In genomic region chr3:96559398-96559910, GRCm38 (mm10) we compare ENCODE assay signal across 8 mouse cellular contexts. TPM values are rescaled to one million over a fixed set of nuclear protein-coding genes. Genes with fewer than 3 reads are reported as not detected.
DNase-seq lines count a peak whose midpoint lies in the region; ATAC-seq and TF ChIP-seq lines count a peak whose summit lies in the region.

No protein-coding gene starts in this region.

- H3K9me3 ChIP-seq in lung, embryonic 15.5 days: no peaks in the 10 kb centered on the region
- H3K9me3 ChIP-seq in forebrain, embryonic 10.5 days: no peaks in the 10 kb centered on the region
- no peaks in the 10 kb centered on the region for H3K9me3 ChIP-seq in kidney, postnatal 0 days (replicated peaks; ENCODE audit: low read length)
- no peaks in the 10 kb centered on the region for H3K9me3 ChIP-seq in neural tube, embryonic 12.5 days

- no peak for TF ChIP-seq CTCF in kidney, postnatal 0 days (IDR thresholded peaks at IDR 0.05; ENCODE audit: low read depth)

- no peak for DNase-seq in lung, adult 18-20 months
- DNase-seq in forebrain, embryonic 10.5 days (ENCODE audit: extremely low spot score, low spot score): no peak
- no peak for DNase-seq in kidney, postnatal 0 days (ENCODE audit: low spot score)
- no peak for DNase-seq in urinary bladder, postnatal 4 days (ENCODE audit: low spot score in 2 of 2)
- no peak for DNase-seq in left cerebral cortex, adult 9 months (ENCODE audit: low spot score in 2 of 2)
- DNase-seq in urinary bladder, adult 2 months (ENCODE audit: low spot score): no peak

- peak overlapping the region; percentile 76 for H3K4me2 ChIP-seq in lung, embryonic 15.5 days
- H3K4me2 ChIP-seq in kidney, postnatal 0 days (ENCODE audit: low read length): peak overlapping the region; percentile 80
- peak overlapping the region; percentile 85 for H3K4me2 ChIP-seq in neural tube, embryonic 12.5 days (replicated peaks)

- peak overlapping the region; percentile 93 for H3K27ac ChIP-seq in lung, embryonic 15.5 days
- no peak overlapping the region for H3K27ac ChIP-seq in forebrain, embryonic 10.5 days
- peak overlapping the region; percentile 56; the same call in 1 of the 2 replicates for H3K27ac ChIP-seq in kidney, postnatal 0 days
- no peak overlapping the region for H3K27ac ChIP-seq in neural tube, embryonic 12.5 days

- H3K27me3 ChIP-seq in lung, embryonic 15.5 days: no peaks in the 10 kb centered on the region
- H3K27me3 ChIP-seq in forebrain, embryonic 10.5 days (ENCODE audit: poor library complexity, severe bottlenecking): no peaks in the 10 kb centered on the region
- no peaks in the 10 kb centered on the region for H3K27me3 ChIP-seq in kidney, postnatal 0 days (ENCODE audit: insufficient read depth, low read length)
- no peaks in the 10 kb centered on the region for H3K27me3 ChIP-seq in neural tube, embryonic 12.5 days (replicated peaks)

- peak overlapping the region; percentile 80 for H3K9ac ChIP-seq in lung, embryonic 15.5 days
- peak overlapping the region; percentile 96 for H3K9ac ChIP-seq in kidney, postnatal 0 days (ENCODE audit: low read depth, low read length)
- peak overlapping the region; percentile 22; the same call in 1 of the 2 replicates for H3K9ac ChIP-seq in neural tube, embryonic 12.5 days

- ATAC-seq in lung, embryonic 15.5 days (ENCODE audit: borderline replicate concordance, extremely low read depth, low FRiP score, low TSS enrichment): no peak
- ATAC-seq in kidney, postnatal 0 days (replicated peaks; ENCODE audit: low FRiP score, low read depth): no peak
- ATAC-seq in neural tube, embryonic 12.5 days (ENCODE audit: low FRiP score, low read depth): no peak

- H3K36me3 ChIP-seq in lung, embryonic 15.5 days: peaks cover 20% of the 10 kb centered on the region
- H3K36me3 ChIP-seq in forebrain, embryonic 10.5 days (replicated peaks): peaks cover 25% of the 10 kb centered on the region
- H3K36me3 ChIP-seq in kidney, postnatal 0 days (ENCODE audit: insufficient read depth, low read length): peaks cover 21% of the 10 kb centered on the region
- peaks cover 23% of the 10 kb centered on the region for H3K36me3 ChIP-seq in neural tube, embryonic 12.5 days

- peaks cover 76% of the 10 kb centered on the region for H3K4me1 ChIP-seq in lung, embryonic 15.5 days
- H3K4me1 ChIP-seq in forebrain, embryonic 10.5 days: peaks cover 63% of the 10 kb centered on the region
- H3K4me1 ChIP-seq in kidney, postnatal 0 days (replicated peaks; ENCODE audit: insufficient read depth, low read length): peaks cover 19% of the 10 kb centered on the region
- H3K4me1 ChIP-seq in neural tube, embryonic 12.5 days: peaks cover 41% of the 10 kb centered on the region

- 60% methylated on average over 12 of the region's 12 CpGs for WGBS in lung, embryonic 15.5 days
- 90% methylated on average over 12 of the region's 12 CpGs for WGBS in forebrain, embryonic 10.5 days
- WGBS in kidney, postnatal 0 days: 35% methylated on average over 12 of the region's 12 CpGs
- WGBS in neural tube, embryonic 12.5 days: 85% methylated on average over 12 of the region's 12 CpGs

- H3K4me3 ChIP-seq in lung, embryonic 15.5 days: peak overlapping the region; percentile 70
- H3K4me3 ChIP-seq in forebrain, embryonic 10.5 days: peak overlapping the region; percentile 69
- peak overlapping the region; percentile 76 for H3K4me3 ChIP-seq in kidney, postnatal 0 days (replicated peaks; ENCODE audit: low read depth, low read length)
- H3K4me3 ChIP-seq in neural tube, embryonic 12.5 days: peak overlapping the region; percentile 61

RNA-seq across cellular contexts. Expression of gene Txnip, which starts 1.7 kb away (rescaled TPM):
- 129 and 141 TPM in 2 replicates for polyA plus RNA-seq in lung, embryonic 15.5 days (2015; fragmentation: Nextera tagmentation; extraction: Ambion mirVana)
- polyA plus RNA-seq in forebrain, embryonic 10.5 days (2016; fragmentation: Nextera tagmentation; extraction: Ambion mirVana): 26.8 and 27.9 TPM in 2 replicates
- polyA plus RNA-seq in kidney, postnatal 0 days (2015; fragmentation: Nextera tagmentation; extraction: Ambion mirVana): 241 and 254 TPM in 2 replicates
- polyA plus RNA-seq in neural tube, embryonic 12.5 days (2016; fragmentation: Nextera tagmentation; extraction: Ambion mirVana): 51.4 and 57.5 TPM in 2 replicates
- 712 and 742 TPM in 2 replicates for polyA plus RNA-seq in urinary bladder, adult 2 months (2012; rRNA removed)

RNA-seq across cellular contexts. Expression of gene Gm16253, which starts 17.3 kb away (rescaled TPM):
- 1.1 and 1.3 TPM in 2 replicates for polyA plus RNA-seq in lung, embryonic 15.5 days (2015; fragmentation: Nextera tagmentation; extraction: Ambion mirVana)
- polyA plus RNA-seq in forebrain, embryonic 10.5 days (2016; fragmentation: Nextera tagmentation; extraction: Ambion mirVana): 0.66 and 1.6 TPM in 2 replicates
- not detected in 2 replicates for polyA plus RNA-seq in kidney, postnatal 0 days (2015; fragmentation: Nextera tagmentation; extraction: Ambion mirVana)
- 1.6 and 3.0 TPM in 2 replicates for polyA plus RNA-seq in neural tube, embryonic 12.5 days (2016; fragmentation: Nextera tagmentation; extraction: Ambion mirVana)
- not detected in 2 replicates for polyA plus RNA-seq in urinary bladder, adult 2 months (2012; rRNA removed)

RNA-seq across cellular contexts. Expression of gene Hfe2, which starts 34.5 kb away (rescaled TPM):
- 0.55 and 0.57 TPM in 2 replicates for polyA plus RNA-seq in lung, embryonic 15.5 days (2015; fragmentation: Nextera tagmentation; extraction: Ambion mirVana)
- 1.6 and 1.8 TPM in 2 replicates for polyA plus RNA-seq in forebrain, embryonic 10.5 days (2016; fragmentation: Nextera tagmentation; extraction: Ambion mirVana)
- 0.07 and 0.10 TPM in 2 replicates for polyA plus RNA-seq in kidney, postnatal 0 days (2015; fragmentation: Nextera tagmentation; extraction: Ambion mirVana)
- 1.9 and 2.7 TPM in 2 replicates for polyA plus RNA-seq in neural tube, embryonic 12.5 days (2016; fragmentation: Nextera tagmentation; extraction: Ambion mirVana)
- polyA plus RNA-seq in urinary bladder, adult 2 months (2012; rRNA removed): 0.09 and 0.11 TPM in 2 replicates

RNA-seq across cellular contexts. Expression of gene Polr3gl, which starts 34.5 kb away (rescaled TPM):
- polyA plus RNA-seq in lung, embryonic 15.5 days (2015; fragmentation: Nextera tagmentation; extraction: Ambion mirVana): 38.3 and 39.8 TPM in 2 replicates
- polyA plus RNA-seq in forebrain, embryonic 10.5 days (2016; fragmentation: Nextera tagmentation; extraction: Ambion mirVana): 23.8 and 27.3 TPM in 2 replicates
- 26.0 and 28.2 TPM in 2 replicates for polyA plus RNA-seq in kidney, postnatal 0 days (2015; fragmentation: Nextera tagmentation; extraction: Ambion mirVana)
- polyA plus RNA-seq in neural tube, embryonic 12.5 days (2016; fragmentation: Nextera tagmentation; extraction: Ambion mirVana): 40.3 and 40.9 TPM in 2 replicates
- 44.4 and 59.0 TPM in 2 replicates for polyA plus RNA-seq in urinary bladder, adult 2 months (2012; rRNA removed)

RNA-seq across cellular contexts. Expression of gene Ankrd34a, which starts 37.0 kb away (rescaled TPM):
- polyA plus RNA-seq in lung, embryonic 15.5 days (2015; fragmentation: Nextera tagmentation; extraction: Ambion mirVana): 1.8 and 2.2 TPM in 2 replicates
- polyA plus RNA-seq in forebrain, embryonic 10.5 days (2016; fragmentation: Nextera tagmentation; extraction: Ambion mirVana): 1.2 TPM in 2 replicates
- 1.2 and 1.3 TPM in 2 replicates for polyA plus RNA-seq in kidney, postnatal 0 days (2015; fragmentation: Nextera tagmentation; extraction: Ambion mirVana)
- 5.3 and 5.6 TPM in 2 replicates for polyA plus RNA-seq in neural tube, embryonic 12.5 days (2016; fragmentation: Nextera tagmentation; extraction: Ambion mirVana)
- 0.70 and 1.1 TPM in 2 replicates for polyA plus RNA-seq in urinary bladder, adult 2 months (2012; rRNA removed)

Comparison
In these comparisons a context has a peak if more than half of its experiments do, and no peak if none do; other contexts are left out.
1. H3K27ac ChIP-seq: peak in lung, embryonic 15.5 days (single experiment) and kidney, postnatal 0 days (single experiment); none in forebrain, embryonic 10.5 days (single experiment) and neural tube, embryonic 12.5 days (single experiment).
2. H3K9ac ChIP-seq: peak in every context shown above with its lines; median percentile 96 in kidney, postnatal 0 days; 80 in lung, embryonic 15.5 days; 22 in neural tube, embryonic 12.5 days.
3. Peak in every context shown above with its lines, with median percentiles within 50 percentile points of each other: H3K4me2 ChIP-seq and H3K4me3 ChIP-seq.